Mouse (Mus musculus) intestine, postnatal 0 days (tissue): ENCODE data around the gene Tapt1. TPM values are rescaled to one million over a fixed set of nuclear protein-coding genes. Genes with fewer than 3 reads are reported as not detected.
"Not testable (repeated sequence)": the region's sequence is repeated elsewhere in the genome, so short reads cannot be mapped to it uniquely, and the experiment has no call there.

Source experiments
- ATAC-seq: fragments of 200-750 bp; cut with Nextera tagmentation; 2 replicates; pipeline ENCODE4 v1.8.0; 2017; ENCODE audit warnings: mild to moderate bottlenecking, moderate TSS enrichment, moderate library complexity
- H3K27ac ChIP-seq: fragments of 300-500 bp; sonication (generic); 2 replicates; pipeline ENCODE4 v1.5.1; 2014; ENCODE audit warnings: mild to moderate bottlenecking, low read depth, low read length, moderate library complexity
- H3K27me3 ChIP-seq: fragments of 300-500 bp; sonication (generic); replicated peaks from 2 replicates; pipeline ENCODE4 v1.6.1; 2014; ENCODE audit warnings: low read length, mixed read lengths; ENCODE audit not compliant: control insufficient read depth, insufficient read depth
- H3K36me3 ChIP-seq: fragments of 300-500 bp; sonication (generic); 2 replicates; pipeline ENCODE4 v1.6.1; 2014; ENCODE audit warnings: mild to moderate bottlenecking, moderate library complexity; ENCODE audit not compliant: control insufficient read depth, insufficient read depth
- H3K4me1 ChIP-seq: fragments of 300-500 bp; sonication (generic); replicated peaks from 2 replicates; pipeline ENCODE4 v1.6.1; 2014; ENCODE audit warnings: antibody characterized with exemption, low read length, mixed read lengths; ENCODE audit not compliant: control insufficient read depth, insufficient read depth
- H3K4me2 ChIP-seq: fragments of 300-500 bp; sonication (generic); replicated peaks from 2 replicates; pipeline ENCODE4 v1.6.1; 2014; ENCODE audit warnings: low read depth, mild to moderate bottlenecking, moderate library complexity
- H3K4me3 ChIP-seq: fragments of 300-500 bp; sonication (generic); 2 replicates; pipeline ENCODE4 v1.5.1; 2014; ENCODE audit warnings: low read depth, low read length
- H3K9ac ChIP-seq: fragments of 300-500 bp; sonication (generic); 2 replicates; pipeline ENCODE4 v1.6.1; 2014; ENCODE audit warnings: mild to moderate bottlenecking, low read depth, low read length
- H3K9me3 ChIP-seq: fragments of 300-500 bp; sonication (generic); 2 replicates; pipeline ENCODE4 v1.6.1; 2016; ENCODE audit warnings: mixed run types; ENCODE audit not compliant: control insufficient read depth
- CTCF ChIP-seq: sonication (generic); IDR thresholded peaks from 2 replicates; pipeline ENCODE4 v1.5.1; 2016; ENCODE audit warnings: low read depth, mild to moderate bottlenecking, control low read depth, antibody characterized with exemption, moderate library complexity
- WGBS: fragments of 180-500 bp; shearing (Covaris S2); extraction: QIAGEN DNeasy Blood & Tissue Kit; methylation state at CpG from one replicate; pipeline ENCODE4 v1.1.7; 2014; 5-methylcytosine and 5-hydroxymethylcytosine counted together
- polyA plus RNA-seq: library from polyadenylated mRNA; unstranded; fragments of >200 nt; fragmentation: Nextera tagmentation; extraction: Ambion mirVana; gene quantifications from 2 replicates; pipeline ENCODE4 v1.2.1, GENCODE M21; 2015

Tapt1 gene
- 14.1 TPM in 2 replicates for polyA plus RNA-seq

DNA sequence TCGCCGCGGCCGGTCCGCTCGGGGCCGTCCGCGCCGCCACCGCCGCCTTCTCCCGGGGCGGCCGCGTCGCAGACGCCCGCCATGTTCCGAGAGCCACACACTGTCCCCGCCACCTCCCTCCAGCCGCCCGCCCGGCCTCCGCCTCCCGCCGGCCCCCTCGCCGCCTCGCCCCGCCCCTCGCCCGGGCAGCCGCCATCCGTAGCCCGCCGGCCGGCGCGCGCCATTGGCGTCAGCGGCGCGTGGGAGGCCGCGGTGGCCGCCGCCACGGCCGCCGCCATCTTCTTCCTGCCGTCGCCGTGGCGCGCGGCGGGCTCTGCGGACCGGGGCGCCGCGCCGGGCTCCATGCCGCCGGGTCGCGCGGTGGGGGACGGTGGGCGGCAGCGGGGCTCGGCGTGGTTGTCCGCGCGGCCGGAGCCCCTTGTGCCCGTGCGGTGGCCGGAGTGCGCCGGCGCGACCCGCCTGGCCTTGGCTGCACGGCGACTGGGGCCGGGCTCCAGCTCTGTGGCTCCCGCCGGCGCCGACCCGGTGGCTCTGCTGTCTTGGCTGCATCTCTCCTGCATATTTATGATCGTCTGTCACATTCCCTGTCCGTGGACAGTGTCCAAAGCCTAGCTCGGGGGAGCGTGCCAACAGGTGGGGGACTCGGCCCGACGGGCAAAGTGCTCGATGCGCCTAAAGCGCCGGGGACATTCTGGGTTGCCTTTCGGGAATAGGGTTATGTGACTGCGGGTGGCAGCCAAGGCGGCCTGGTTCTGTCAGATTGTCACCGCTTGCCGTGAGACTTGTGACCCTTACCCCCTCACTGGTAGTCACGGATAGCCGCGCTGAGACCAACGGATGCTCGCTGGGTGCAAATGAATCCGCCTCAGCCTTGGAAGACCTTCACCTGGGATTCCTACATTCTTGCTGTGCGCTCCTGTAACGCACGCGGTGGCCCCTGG lies at the start of gene Tapt1:
Gene Tapt1, minus strand, starts transcription at position 106 of the 941 bp plus-strand sequence.
- WGBS, result under 1% methylated on average over 104 of the region's 121 CpGs

DNA sequence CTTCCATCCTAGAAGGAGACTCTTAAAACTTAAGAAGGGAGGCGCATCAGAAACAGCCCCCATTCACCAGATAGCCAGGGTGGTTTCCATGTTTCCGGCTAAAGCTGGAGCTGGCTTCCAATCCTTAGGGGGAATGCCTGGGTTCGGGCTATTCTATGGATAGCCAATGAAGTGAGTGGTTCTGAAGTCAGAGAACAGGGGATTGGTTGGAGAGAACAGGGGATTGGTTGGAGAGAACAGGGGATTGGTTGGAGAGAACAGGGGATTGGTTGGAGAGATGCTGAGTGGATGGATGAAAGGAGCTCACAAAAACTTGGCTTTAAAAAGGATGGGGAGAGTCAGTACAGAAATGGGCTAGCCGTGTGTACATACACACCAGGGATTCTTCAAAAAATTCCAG lies 45.1 kb upstream of the Tapt1 start:
- no peak overlapping the region for H3K9ac ChIP-seq
- no peak for ATAC-seq
- no peaks in the 10 kb centered on the region for H3K27me3 ChIP-seq
- 89% methylated on average over 4 of the region's 4 CpGs for WGBS
- no peak overlapping the region for H3K4me2 ChIP-seq
- H3K27ac ChIP-seq, result no peak overlapping the region
- H3K36me3 ChIP-seq, result no peaks in the 10 kb centered on the region
- TF ChIP-seq CTCF, result no peak
- no peaks in the 10 kb centered on the region for H3K9me3 ChIP-seq
- H3K4me1 ChIP-seq, result no peaks in the 10 kb centered on the region
- H3K4me3 ChIP-seq, result no peak overlapping the region

More for the DNA sequence above, at the start of gene Tapt1:
- no peak for TF ChIP-seq CTCF
- Histone ChIP-seq H3K9me3 (no peaks in the 10 kb centered on the region), H3K4me2 (peak within 1 kb of the TSS; percentile 84), H3K4me1 (peaks cover 4% of the 10 kb centered on the region), H3K9ac (peak within 1 kb of the TSS; percentile 97), H3K27me3 (no peaks in the 10 kb centered on the region), H3K27ac (peak within 1 kb of the TSS; percentile 96), H3K4me3 (peak within 1 kb of the TSS; percentile 96), H3K36me3 (no peaks in the 10 kb centered on the region)
- peak; percentile 97 for ATAC-seq

DNA sequence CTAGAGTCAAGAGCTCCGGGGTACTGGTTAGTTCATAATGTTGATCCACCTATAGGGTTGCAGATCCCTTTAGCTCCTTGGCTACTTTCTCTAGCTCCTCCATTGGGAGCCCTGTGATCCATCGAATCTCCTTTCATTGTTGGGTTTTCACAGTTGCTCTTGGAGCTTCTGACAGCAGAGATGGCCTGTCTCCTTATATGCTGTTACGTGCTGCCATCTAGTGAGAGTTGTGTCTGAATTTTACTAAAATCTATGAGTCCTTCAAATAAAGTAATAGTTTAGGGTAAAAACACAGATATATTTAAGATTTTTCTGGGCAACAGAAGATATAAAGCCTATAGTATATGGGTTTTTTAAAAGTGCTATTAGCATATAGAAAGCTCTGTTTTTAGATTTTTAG lies 42.1 kb upstream of the Tapt1 start:
- H3K27ac ChIP-seq, H3K9ac ChIP-seq, H3K9me3 ChIP-seq, H3K4me2 ChIP-seq, ATAC-seq, H3K27me3 ChIP-seq, H3K36me3 ChIP-seq, H3K4me3 ChIP-seq, H3K4me1 ChIP-seq: not testable (repeated sequence)
- WGBS, result 35% methylated on average over 2 of the region's 3 CpGs
- TF ChIP-seq CTCF, result peak; percentile 65

DNA sequence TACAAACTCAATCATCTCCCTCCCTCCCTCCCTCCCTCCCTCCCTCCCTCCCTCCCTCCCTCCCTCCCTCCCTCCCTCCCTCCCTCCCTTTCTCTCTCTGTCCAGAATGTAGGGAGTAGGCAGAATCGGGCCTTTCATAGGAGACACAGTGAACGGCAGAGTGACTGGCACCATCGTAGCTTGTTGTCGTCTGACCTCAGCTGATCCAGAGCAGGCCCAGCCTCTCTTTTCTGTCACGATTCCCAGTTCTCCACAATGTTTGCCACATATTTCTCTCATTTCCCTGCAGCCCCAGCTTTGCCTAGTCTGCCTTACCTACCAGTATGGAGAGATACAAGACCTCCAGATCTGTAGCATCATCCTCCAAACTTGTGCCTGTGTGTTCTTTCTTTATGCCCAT lies 35.3 kb upstream of the Tapt1 start:
- Histone ChIP-seq H3K4me1 (no peaks in the 10 kb centered on the region), H3K9ac (no peak overlapping the region), H3K4me2 (no peak overlapping the region), H3K36me3 (no peaks in the 10 kb centered on the region), H3K4me3 (no peak overlapping the region), H3K9me3 (no peaks in the 10 kb centered on the region), H3K27ac (no peak overlapping the region), H3K27me3 (no peaks in the 10 kb centered on the region)
- ATAC-seq, result no peak
- TF ChIP-seq CTCF, result no peak
- 84% methylated on average over 5 of the region's 5 CpGs for WGBS

DNA sequence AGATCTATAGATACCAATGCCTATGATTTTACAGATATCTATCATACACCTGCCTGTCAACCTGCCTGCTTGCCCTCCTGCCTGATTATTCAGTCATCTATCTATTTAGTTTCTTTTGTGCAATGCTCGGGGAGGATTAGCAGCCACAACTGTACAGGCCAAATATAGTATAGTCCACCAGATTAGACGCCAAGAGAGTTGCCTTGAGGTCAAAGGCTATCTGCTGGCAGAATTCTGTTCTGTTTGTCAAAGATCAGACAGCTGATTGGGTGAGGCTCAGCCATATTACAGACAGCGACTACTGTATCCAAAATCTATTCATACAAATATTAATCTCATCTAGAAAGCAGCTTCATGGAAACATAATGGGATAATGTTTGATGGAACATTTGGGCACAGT lies 34.7 kb upstream of the Tapt1 start:
- H3K4me3 ChIP-seq, result no peak overlapping the region
- H3K4me2 ChIP-seq, result no peak overlapping the region
- H3K27me3 ChIP-seq, result no peaks in the 10 kb centered on the region
- TF ChIP-seq CTCF, result no peak
- no peaks in the 10 kb centered on the region for H3K4me1 ChIP-seq
- WGBS, result 39% methylated on average over 3 of the region's 3 CpGs
- H3K9ac ChIP-seq, result no peak overlapping the region
- no peak for ATAC-seq
- H3K9me3 ChIP-seq, result no peaks in the 10 kb centered on the region
- H3K36me3 ChIP-seq, result no peaks in the 10 kb centered on the region
- H3K27ac ChIP-seq, result no peak overlapping the region

DNA sequence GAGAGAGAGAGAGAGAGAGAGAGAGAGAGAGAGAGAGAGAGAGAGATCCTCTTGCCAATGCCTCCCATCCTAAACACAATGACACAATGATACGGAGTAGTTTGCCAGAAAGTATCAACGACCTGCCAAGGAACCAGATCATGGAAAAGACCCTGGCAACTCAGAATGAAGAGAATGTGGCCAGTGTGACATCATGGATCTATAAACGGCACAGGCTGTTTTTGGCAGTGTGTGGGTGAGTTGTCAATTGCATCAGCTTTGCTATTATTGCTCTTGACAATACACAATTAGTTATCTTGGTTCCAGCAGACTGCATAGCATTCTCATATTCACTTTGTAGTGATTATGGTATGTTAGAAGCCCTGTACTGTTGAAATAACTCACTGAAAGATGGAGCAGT lies 33.3 kb upstream of the Tapt1 start:
- Histone ChIP-seq H3K4me1 (no peaks in the 10 kb centered on the region), H3K27me3 (no peaks in the 10 kb centered on the region), H3K27ac (no peak overlapping the region), H3K4me2 (no peak overlapping the region), H3K9me3 (no peaks in the 10 kb centered on the region), H3K9ac (no peak overlapping the region), H3K36me3 (no peaks in the 10 kb centered on the region), H3K4me3 (no peak overlapping the region)
- 71% methylated on average over 3 of the region's 3 CpGs for WGBS
- no peak for ATAC-seq
- TF ChIP-seq CTCF, result no peak
